Mouse (Mus musculus) heart, embryonic 16.5 days (tissue): ENCODE data around the gene Hus1. TPM values are rescaled to one million over a fixed set of nuclear protein-coding genes. Genes with fewer than 3 reads are reported as not detected.
A peak's percentile ranks its signal among the peaks of the same experiment; 100 is the strongest.

Experiments used
- ATAC-seq: fragments of 200-750 bp; cut with Nextera tagmentation; replicated peaks from 2 replicates; pipeline ENCODE4 v1.8.0; 2017; ENCODE audit warnings: moderate number of reproducible peaks; ENCODE audit not compliant: insufficient read depth, low FRiP score; ENCODE audit errors: extremely low read depth
- H3K27ac ChIP-seq: fragments of 300-500 bp; sonication (generic); 2 replicates; pipeline ENCODE4 v1.5.1; 2014; ENCODE audit warnings: mild to moderate bottlenecking, low read length, control low read depth, moderate library complexity
- H3K27me3 ChIP-seq: fragments of 300-500 bp; sonication (generic); 2 replicates; pipeline ENCODE4 v1.6.1; 2014; ENCODE audit warnings: low read length, mixed read lengths; ENCODE audit not compliant: control insufficient read depth, insufficient read depth
- H3K36me3 ChIP-seq: fragments of 300-500 bp; sonication (generic); 2 replicates; pipeline ENCODE4 v1.6.1; 2014; ENCODE audit not compliant: control insufficient read depth, insufficient read depth
- H3K4me1 ChIP-seq: fragments of 300-500 bp; sonication (generic); 2 replicates; pipeline ENCODE4 v1.6.1; 2014; ENCODE audit warnings: low read length, mixed read lengths; ENCODE audit not compliant: control insufficient read depth, insufficient read depth
- H3K4me2 ChIP-seq: fragments of 300-500 bp; sonication (generic); 2 replicates; pipeline ENCODE4 v1.6.1; 2014; ENCODE audit warnings: low read depth, mild to moderate bottlenecking, control low read depth, low read length
- H3K4me3 ChIP-seq: fragments of 300-500 bp; sonication (generic); 2 replicates; pipeline ENCODE4 v1.5.1; 2014; ENCODE audit warnings: mild to moderate bottlenecking, control low read depth, low read length
- H3K9ac ChIP-seq: fragments of 300-500 bp; sonication (generic); 2 replicates; pipeline ENCODE4 v1.6.1; 2014; ENCODE audit warnings: low read length, control low read depth
- H3K9me3 ChIP-seq: fragments of 300-500 bp; sonication (generic); replicated peaks from 2 replicates; pipeline ENCODE4 v1.6.1; 2016; ENCODE audit warnings: low read length; ENCODE audit not compliant: control insufficient read depth
- WGBS: fragments of 180-500 bp; shearing (Covaris S2); extraction: QIAGEN DNeasy Blood & Tissue Kit; methylation state at CpG from one replicate; pipeline ENCODE4 v1.1.7; 2014; 5-methylcytosine and 5-hydroxymethylcytosine counted together
- polyA plus RNA-seq: library from polyadenylated mRNA; unstranded; fragments of >200 nt; fragmentation: Nextera tagmentation; extraction: Ambion mirVana; gene quantifications from 2 replicates; pipeline ENCODE4 v1.2.1, GENCODE M21; 2015

Gene Hus1
- 13.2 and 13.3 TPM in 2 replicates for polyA plus RNA-seq

GRCm38 (mm10) chr11:9010853-9011339, at the start of gene Hus1:
Hus1 (minus strand) TSS chr11:9011191.
- peak within 1 kb of the TSS; percentile 78 for H3K4me3 ChIP-seq
- ATAC-seq = peak; percentile 97
- peaks cover 12% of the 10 kb centered on the region; the same call in 1 of the 2 replicates for H3K36me3 ChIP-seq
- no peaks in the 10 kb centered on the region for H3K9me3 ChIP-seq
- H3K9ac ChIP-seq = peak within 1 kb of the TSS; percentile 89
- H3K27me3 ChIP-seq = no peaks in the 10 kb centered on the region
- H3K27ac ChIP-seq = peak within 1 kb of the TSS; percentile 90
- WGBS = under 1% methylated on average over 43 of the region's 43 CpGs
- peaks cover 11% of the 10 kb centered on the region for H3K4me1 ChIP-seq
- peak within 1 kb of the TSS; percentile 89 for H3K4me2 ChIP-seq

GRCm38 (mm10) chr11:9060484-9060883, 49.5 kb upstream of the Hus1 start:
- H3K9me3 ChIP-seq = no peaks in the 10 kb centered on the region
- WGBS = 38% methylated on average over 5 of the region's 5 CpGs
- H3K36me3 ChIP-seq = no peaks in the 10 kb centered on the region
- no peaks in the 10 kb centered on the region for H3K4me1 ChIP-seq
- no peaks in the 10 kb centered on the region for H3K27me3 ChIP-seq
- H3K4me3 ChIP-seq = no peak overlapping the region
- H3K27ac ChIP-seq = no peak overlapping the region
- H3K4me2 ChIP-seq = no peak overlapping the region
- H3K9ac ChIP-seq = no peak overlapping the region
- no peak for ATAC-seq

GRCm38 (mm10) chr11:9060029-9060428, 49.0 kb upstream of the Hus1 start:
- Histone ChIP-seq H3K9me3 (no peaks in the 10 kb centered on the region), H3K4me2 (no peak overlapping the region), H3K9ac (no peak overlapping the region), H3K36me3 (no peaks in the 10 kb centered on the region), H3K27ac (no peak overlapping the region), H3K4me1 (no peaks in the 10 kb centered on the region), H3K27me3 (no peaks in the 10 kb centered on the region), H3K4me3 (no peak overlapping the region)
- 85% methylated on average over 1 of the region's 1 CpGs for WGBS
- ATAC-seq = no peak

GRCm38 (mm10) chr11:9057711-9058110, 46.7 kb upstream of the Hus1 start:
- WGBS = 83% methylated on average over 4 of the region's 4 CpGs
- H3K4me2 ChIP-seq = no peak overlapping the region
- H3K9ac ChIP-seq = no peak overlapping the region
- H3K27ac ChIP-seq = no peak overlapping the region
- H3K9me3 ChIP-seq = no peaks in the 10 kb centered on the region
- H3K27me3 ChIP-seq = no peaks in the 10 kb centered on the region
- H3K36me3 ChIP-seq = no peaks in the 10 kb centered on the region
- H3K4me3 ChIP-seq = no peak overlapping the region
- H3K4me1 ChIP-seq = no peaks in the 10 kb centered on the region
- no peak for ATAC-seq

- Histone ChIP-seq H3K4me2 (no peak overlapping the region), H3K36me3 (no peaks in the 10 kb centered on the region), H3K4me3 (no peak overlapping the region), H3K9ac (no peak overlapping the region), H3K4me1 (no peaks in the 10 kb centered on the region), H3K27me3 (no peaks in the 10 kb centered on the region), H3K9me3 (no peaks in the 10 kb centered on the region), H3K27ac (no peak overlapping the region)
- no peak for ATAC-seq
- 68% methylated on average over 2 of the region's 2 CpGs for WGBS
These were observed 45.9 kb upstream of the Hus1 start for GRCm38 (mm10) chr11:9056937-9057336.

GRCm38 (mm10) chr11:9051895-9052294, 40.9 kb upstream of the Hus1 start:
- Histone ChIP-seq H3K36me3 (no peaks in the 10 kb centered on the region), H3K4me3 (no peak overlapping the region), H3K4me2 (no peak overlapping the region), H3K27me3 (no peaks in the 10 kb centered on the region), H3K9me3 (no peaks in the 10 kb centered on the region), H3K27ac (no peak overlapping the region), H3K4me1 (peaks cover 19% of the 10 kb centered on the region), H3K9ac (no peak overlapping the region)
- 66% methylated on average over 2 of the region's 2 CpGs for WGBS
- ATAC-seq = no peak

- H3K4me1 ChIP-seq = peaks cover 27% of the 10 kb centered on the region
- 67% methylated on average over 4 of the region's 4 CpGs for WGBS
These were observed 39.2 kb upstream of the Hus1 start for GRCm38 (mm10) chr11:9050241-9050640.

GRCm38 (mm10) chr11:9048703-9049060, 37.7 kb upstream of the Hus1 start, which contains the start of gene Sun3:
Sun3 (minus strand) TSS chr11:9048991.
- no peaks in the 10 kb centered on the region for H3K9me3 ChIP-seq
- peak within 1 kb of the TSS; percentile 71 for H3K27ac ChIP-seq
- 0% methylated on average over 18 of the region's 18 CpGs for WGBS
- H3K36me3 ChIP-seq = no peaks in the 10 kb centered on the region
- peak within 1 kb of the TSS; percentile 68 for H3K9ac ChIP-seq
- peak; percentile 32 for ATAC-seq
- peaks cover 27% of the 10 kb centered on the region for H3K4me1 ChIP-seq
- H3K27me3 ChIP-seq = no peaks in the 10 kb centered on the region
- peak within 1 kb of the TSS; percentile 56 for H3K4me3 ChIP-seq
- H3K4me2 ChIP-seq = peak within 1 kb of the TSS; percentile 87

More at GRCm38 (mm10) chr11:9050241-9050640, 39.2 kb upstream of the Hus1 start:
- no peak for ATAC-seq
- no peaks in the 10 kb centered on the region for H3K9me3 ChIP-seq
- peak overlapping the region; percentile 87 for H3K4me2 ChIP-seq
- no peak overlapping the region for H3K27ac ChIP-seq
- no peak overlapping the region for H3K9ac ChIP-seq
- H3K4me3 ChIP-seq = no peak overlapping the region
- no peaks in the 10 kb centered on the region for H3K27me3 ChIP-seq
- H3K36me3 ChIP-seq = no peaks in the 10 kb centered on the region

- 5% methylated on average over 21 of the region's 21 CpGs for WGBS
- Histone ChIP-seq H3K4me2 (peak within 1 kb of the TSS; percentile 87), H3K4me3 (peak within 1 kb of the TSS; percentile 56), H3K9me3 (no peaks in the 10 kb centered on the region), H3K9ac (peak within 1 kb of the TSS; percentile 68), H3K27ac (peak within 1 kb of the TSS; percentile 71), H3K27me3 (no peaks in the 10 kb centered on the region), H3K36me3 (no peaks in the 10 kb centered on the region), H3K4me1 (peaks cover 27% of the 10 kb centered on the region)
- ATAC-seq = peak; percentile 96
These were observed 37.2 kb upstream of the Hus1 start, which contains the start of gene Gm11992 for GRCm38 (mm10) chr11:9048011-9048702. Gm11992 (plus strand) TSS chr11:9048594.
